Mouse (Mus musculus) liver, postnatal 0 days (tissue): Measurements from ENCODE around the gene Iqgap3.

Source experiments
- CTCF ChIP-seq: sonication (generic); IDR thresholded peaks from 2 replicates; pipeline ENCODE4 v1.5.1; 2016; ENCODE audit warnings: antibody characterized with exemption, low read depth
- EP300 ChIP-seq: IDR thresholded peaks from 2 replicates; pipeline ENCODE4 v1.6.1; 2016; ENCODE audit warnings: antibody characterized with exemption, low read depth, mild to moderate bottlenecking

- TF ChIP-seq CTCF (no peak), EP300 (no peak)
Measured at GRCm38 (mm10) chr3:88140903-88141430, 59.2 kb downstream of the Iqgap3 start.
